Mouse (Mus musculus): ENCODE data around the gene Gm11096. TPM values are rescaled to one million over a fixed set of nuclear protein-coding genes. Genes with fewer than 3 reads are reported as not detected.

Gene Gm11096
- total RNA-seq (2023) = not detected

DNA sequence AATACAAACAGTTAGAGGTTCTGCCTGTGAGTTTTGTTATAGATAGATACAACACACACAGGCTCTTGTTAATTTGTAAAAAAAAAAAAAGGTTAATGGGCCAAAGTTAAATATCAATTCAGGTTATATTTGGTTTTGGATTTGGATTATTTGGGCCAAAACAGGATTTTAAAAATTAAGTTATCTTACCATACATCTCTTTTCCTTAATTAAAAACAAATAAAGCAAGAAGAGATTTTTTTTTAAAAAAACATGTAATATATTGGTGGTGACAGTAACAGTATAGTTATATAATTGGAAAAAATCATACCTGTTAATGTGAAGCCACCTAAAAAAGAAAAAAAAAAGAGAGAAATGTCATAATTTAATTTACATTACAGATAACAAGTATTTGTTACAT lies at the start of gene Gm11096:
Gm11096 (plus strand) TSS at position 301 of the 400 bp plus-strand sequence.

